Mouse (Mus musculus) olfactory bulb, adult 2 months (tissue): ENCODE measurements around the gene Hspb6. TPM values are rescaled to one million over a fixed set of nuclear protein-coding genes. Genes with fewer than 3 reads are reported as not detected.

ENCODE experiments used
- H3K27ac ChIP-seq: fragments of 200-500 bp; 2 replicates; pipeline ENCODE4 v1.5.1; 2012; ENCODE audit warnings: low read depth, low read length; ENCODE audit not compliant: insufficient read depth
- H3K4me1 ChIP-seq: fragments of 200-500 bp; 2 replicates; pipeline ENCODE4 v1.6.1; 2012; ENCODE audit warnings: low read length; ENCODE audit not compliant: control insufficient read depth, insufficient read depth
- H3K4me3 ChIP-seq: fragments of 200-500 bp; 2 replicates; pipeline ENCODE4 v1.5.1; 2012; ENCODE audit warnings: mild to moderate bottlenecking, low read depth, low read length, moderate library complexity; ENCODE audit not compliant: insufficient read depth
- CTCF ChIP-seq: fragments of 200-500 bp; IDR thresholded peaks from 2 replicates; pipeline ENCODE4 v1.5.1; 2012; ENCODE audit warnings: low read depth, mild to moderate bottlenecking, low read length, moderate library complexity; ENCODE audit not compliant: insufficient read depth
- POLR2A ChIP-seq: fragments of 200-500 bp; IDR thresholded peaks from 2 replicates; pipeline ENCODE4 v1.6.1; 2012; ENCODE audit warnings: mild to moderate bottlenecking, low read depth, low read length, moderate library complexity; ENCODE audit not compliant: insufficient read depth
- WGBS: fragments of 180-500 bp; shearing (Covaris S2); methylation state at CpG from one replicate; pipeline ENCODE4 v1.1.7; 2018; 5-methylcytosine and 5-hydroxymethylcytosine counted together
- polyA plus RNA-seq: library from polyadenylated mRNA; stranded (reverse); fragments of >200 nt; gene quantifications from 2 replicates; pipeline ENCODE4 v1.2.4, GENCODE M21; 2012; ENCODE audit warnings: low replicate concordance; ENCODE audit not compliant: missing spikeins, insufficient read depth, insufficient read length

Gene Hspb6
- polyA plus RNA-seq, 1 experiment = not detected

DNA sequence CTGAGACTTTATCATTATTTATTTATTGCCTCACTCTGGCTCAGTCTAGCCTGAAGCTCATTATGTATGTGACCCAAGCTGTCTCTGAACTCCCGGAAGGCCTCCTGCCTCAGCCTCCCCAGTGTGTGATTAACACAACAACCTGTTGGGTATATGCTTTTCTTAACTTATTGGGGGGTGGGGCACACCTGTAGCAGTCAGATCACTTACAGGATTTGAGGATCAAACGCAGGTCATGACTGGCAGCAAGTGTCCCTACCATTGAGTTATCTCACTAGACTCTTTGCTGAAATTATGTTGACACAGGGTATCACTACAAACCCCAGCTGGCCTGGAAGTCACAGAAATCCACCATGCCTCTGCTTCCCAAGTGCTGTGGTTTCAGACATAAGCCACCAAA is 8.3 kb downstream of the Hspb6 start:
- no peak overlapping the region for H3K4me3 ChIP-seq
- peaks cover 21% of the 10 kb centered on the region for H3K4me1 ChIP-seq
- WGBS = 65% methylated on average over 2 of the region's 2 CpGs
- TF ChIP-seq CTCF = no peak
- TF ChIP-seq POLR2A = no peak
- H3K27ac ChIP-seq = no peak overlapping the region

DNA sequence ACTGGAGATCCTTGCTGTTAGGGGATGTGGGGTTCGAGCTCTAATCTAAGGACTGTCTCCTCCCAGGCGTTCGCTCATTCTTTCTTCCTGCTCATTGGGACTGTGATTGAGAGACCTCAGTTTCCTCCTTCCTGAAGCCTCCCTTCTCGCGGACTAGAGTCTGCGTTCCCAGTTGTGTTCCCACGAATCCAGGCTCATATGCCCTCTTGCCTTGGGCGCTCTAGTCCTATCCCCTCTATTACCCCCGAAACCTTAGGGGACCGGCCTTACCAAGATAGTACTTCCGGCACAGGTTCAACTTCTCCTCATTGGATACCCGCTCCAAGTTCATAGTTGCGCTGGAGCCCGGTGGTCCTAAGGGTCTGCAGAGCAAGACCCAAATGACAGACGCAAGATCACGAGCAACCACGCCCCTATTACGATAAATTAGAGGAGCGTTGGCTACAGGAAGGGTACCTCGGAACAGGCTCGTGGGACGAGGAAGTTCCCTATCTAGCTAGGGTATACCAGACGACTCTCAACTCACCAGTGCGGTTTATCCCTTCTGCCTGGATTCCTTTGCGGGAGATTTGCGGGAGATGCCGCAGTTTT is 10.6 kb downstream of the Hspb6 start:
- no peak for TF ChIP-seq CTCF
- no peak for TF ChIP-seq POLR2A
- peaks cover 21% of the 10 kb centered on the region for H3K4me1 ChIP-seq
- under 1% methylated on average over 27 of the region's 27 CpGs for WGBS

DNA sequence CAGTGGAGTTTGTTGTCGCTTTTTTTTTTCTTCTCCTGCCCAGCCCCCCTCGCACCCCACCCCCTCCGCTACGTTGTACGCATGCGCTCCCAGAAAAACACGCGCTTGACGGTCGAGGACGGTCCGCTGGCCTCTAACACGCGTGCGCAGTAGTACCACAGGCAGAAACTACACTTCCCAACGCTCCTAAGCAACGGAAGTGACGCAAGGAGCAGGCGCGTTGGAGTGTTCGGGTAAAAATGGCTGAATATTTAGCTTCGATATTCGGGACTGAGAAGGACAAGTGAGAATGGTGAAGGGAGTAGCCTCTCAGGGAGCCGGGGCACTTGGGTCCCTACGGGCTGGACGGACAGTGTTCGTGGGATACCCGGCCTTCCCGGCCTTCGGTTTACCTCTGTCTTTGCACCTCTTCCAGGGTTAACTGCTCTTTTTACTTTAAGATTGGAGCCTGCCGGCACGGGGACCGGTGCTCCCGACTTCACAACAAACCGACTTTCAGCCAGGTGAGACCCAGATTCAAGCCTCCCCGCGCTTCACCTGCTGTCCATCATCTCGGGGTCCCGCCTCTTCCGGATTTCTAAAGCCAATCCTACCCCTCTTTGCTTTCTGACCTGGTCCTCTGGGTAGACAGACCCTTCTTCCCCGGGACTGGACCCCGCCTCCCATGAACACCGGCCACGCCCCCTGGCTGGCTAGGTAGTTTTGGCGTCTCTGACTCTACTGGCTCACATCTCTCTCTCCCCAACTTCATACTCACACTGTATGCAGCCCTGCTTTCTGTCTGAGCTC is 11.3 kb downstream of the Hspb6 start, which contains the start of the genes U2af1l4, Gm49396 and Psenen:
Gene U2af1l4, plus strand, starts transcription at position 185 of the 789 bp plus-strand sequence.
Gene Gm49396, plus strand, starts transcription at position 228 of the 789 bp plus-strand sequence.
Gene Psenen, minus strand, starts transcription at position 511 of the 789 bp plus-strand sequence.
- H3K27ac ChIP-seq = peak within 1 kb of the TSS; percentile 84
- under 1% methylated on average over 45 of the region's 45 CpGs for WGBS
- TF ChIP-seq CTCF (no peak), POLR2A (no peak; the same call in 1 of the 2 replicates)
- H3K4me3 ChIP-seq = peak within 1 kb of the TSS; percentile 69
- H3K4me1 ChIP-seq = peaks cover 15% of the 10 kb centered on the region

More for the DNA sequence above, 10.6 kb downstream of the Hspb6 start:
- peak overlapping the region; percentile 65 for H3K4me3 ChIP-seq
- H3K27ac ChIP-seq = peak overlapping the region; percentile 84

DNA sequence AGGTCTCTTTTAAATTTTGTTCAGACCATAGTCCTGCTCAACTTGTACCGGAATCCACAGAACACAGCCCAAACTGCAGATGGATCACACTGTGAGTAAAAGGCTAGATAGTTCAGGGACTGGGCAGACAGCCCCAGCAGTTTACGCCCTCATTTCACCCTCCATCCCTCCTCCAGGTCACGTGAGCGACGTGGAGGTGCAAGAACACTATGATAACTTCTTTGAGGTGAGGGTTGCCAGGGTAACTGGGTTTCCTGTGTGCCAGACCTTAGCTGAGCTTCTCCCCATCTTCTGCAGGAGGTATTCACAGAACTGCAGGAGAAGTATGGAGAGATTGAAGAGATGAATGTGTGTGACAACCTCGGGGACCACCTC is 11.9 kb downstream of the Hspb6 start:
- TF ChIP-seq CTCF (no peak), POLR2A (no peak)
- peaks cover 12% of the 10 kb centered on the region for H3K4me1 ChIP-seq
- H3K27ac ChIP-seq = 0 out of 2 replicates have a peak overlapping the region, but pooled peaks have one; percentile 4
- 18% methylated on average over 6 of the region's 6 CpGs for WGBS
- H3K4me3 ChIP-seq = peak overlapping the region; percentile 69

DNA sequence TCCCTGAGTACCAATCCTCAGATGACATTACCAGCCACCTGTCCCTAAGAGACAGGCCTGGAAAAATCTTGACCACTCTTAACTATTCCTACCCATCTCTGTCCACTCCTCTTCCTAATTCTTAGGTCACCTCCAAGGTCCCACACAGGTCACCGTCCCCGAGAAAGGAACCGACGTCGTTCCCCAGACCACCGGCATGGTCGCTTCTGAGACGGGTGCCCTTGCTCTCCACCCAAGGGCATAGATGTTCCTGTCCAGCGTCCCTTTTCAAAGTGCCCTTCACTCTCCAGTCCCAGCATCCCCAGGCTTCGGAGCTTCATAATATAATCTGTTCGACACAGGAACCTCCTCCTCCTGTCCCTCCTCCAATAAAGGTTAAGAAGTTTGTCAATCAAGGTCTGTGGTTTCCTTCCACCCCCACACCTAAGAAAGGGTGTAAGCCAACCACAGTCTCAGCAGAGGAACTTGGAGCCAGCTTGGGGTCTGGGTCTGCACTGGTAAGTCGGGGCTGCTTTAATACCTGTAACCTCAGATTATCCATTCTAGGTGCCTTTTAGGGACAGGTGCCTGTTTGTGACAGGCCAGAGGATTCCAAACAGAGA is 13.1 kb downstream of the Hspb6 start, which contains the start of gene Igflr1:
Gene Igflr1, plus strand, starts transcription at position 458 of the 602 bp plus-strand sequence.
- no peak for TF ChIP-seq POLR2A
- no peak for TF ChIP-seq CTCF
- H3K27ac ChIP-seq = no peak within 1 kb of the TSS
- 92% methylated on average over 12 of the region's 12 CpGs for WGBS
- H3K4me3 ChIP-seq = no peak within 1 kb of the TSS
- peaks cover 10% of the 10 kb centered on the region for H3K4me1 ChIP-seq

DNA sequence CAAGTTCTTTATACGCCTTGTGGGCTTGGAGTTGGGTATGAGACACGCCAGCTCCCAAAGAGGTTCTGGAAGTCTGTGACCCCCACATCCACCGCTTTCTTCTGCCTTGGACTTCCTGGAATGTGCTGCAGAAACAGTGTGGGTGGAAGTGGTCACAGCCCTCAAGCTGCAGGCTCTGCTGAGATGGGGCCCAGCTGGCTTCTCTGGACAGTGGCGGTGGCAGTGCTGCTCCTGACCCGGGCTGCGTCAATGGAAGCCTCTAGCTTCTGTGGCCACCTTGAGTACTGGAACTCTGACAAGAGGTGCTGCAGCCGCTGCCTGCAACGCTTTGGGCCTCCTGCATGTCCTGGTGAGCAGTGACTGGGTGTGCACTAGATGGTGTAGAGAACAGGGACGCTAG is 14.1 kb downstream of the Hspb6 start:
- Histone ChIP-seq H3K4me3 (no peak overlapping the region), H3K4me1 (peaks cover 10% of the 10 kb centered on the region), H3K27ac (no peak overlapping the region)
- TF ChIP-seq POLR2A (no peak), CTCF (no peak)
- WGBS = 83% methylated on average over 9 of the region's 9 CpGs

DNA sequence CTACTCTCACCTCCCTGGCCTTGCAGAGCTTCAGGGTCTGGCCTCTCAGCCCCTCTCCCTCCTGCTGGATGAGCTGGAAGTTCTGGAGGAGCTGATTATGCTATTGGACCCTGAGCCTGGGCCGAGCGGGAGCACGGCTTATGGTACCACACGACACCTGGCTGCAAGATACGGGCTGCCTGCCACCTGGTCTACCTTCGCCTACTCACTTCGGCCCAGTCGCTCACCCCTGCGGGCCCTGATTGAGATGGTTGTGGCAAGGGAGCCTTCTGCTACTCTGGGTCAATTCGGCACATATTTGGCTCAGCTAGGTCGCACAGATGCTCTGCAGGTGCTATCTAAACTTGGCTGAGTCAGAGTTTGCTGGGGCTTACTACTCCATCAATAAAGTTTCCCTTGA is 15.6 kb downstream of the Hspb6 start:
- TF ChIP-seq POLR2A (no peak), CTCF (no peak)
- Histone ChIP-seq H3K4me1 (peaks cover 7% of the 10 kb centered on the region), H3K4me3 (no peak overlapping the region), H3K27ac (no peak overlapping the region)
- 90% methylated on average over 11 of the region's 11 CpGs for WGBS

DNA sequence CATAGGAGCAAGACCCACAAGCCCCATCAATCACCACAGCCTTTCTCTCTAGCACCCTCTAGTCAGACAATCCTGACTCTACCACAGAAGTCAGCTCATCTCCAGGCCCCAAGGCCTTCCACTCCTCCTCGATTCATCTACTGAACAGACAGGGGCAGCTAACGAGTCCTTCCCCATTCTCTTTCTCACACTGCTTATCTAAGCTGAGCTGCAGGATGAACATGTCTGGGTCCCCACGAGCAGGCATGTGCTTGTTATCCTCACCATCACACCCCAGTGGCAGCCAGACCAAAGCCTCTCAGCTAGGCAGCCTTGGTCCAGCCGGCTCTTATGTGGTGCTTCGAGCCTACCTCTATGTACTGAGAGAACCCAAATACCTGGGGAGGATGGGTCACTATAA is 20.4 kb downstream of the Hspb6 start:
- H3K27ac ChIP-seq = no peak overlapping the region
- no peaks in the 10 kb centered on the region; the same call in 1 of the 2 replicates for H3K4me1 ChIP-seq
- H3K4me3 ChIP-seq = no peak overlapping the region
- TF ChIP-seq CTCF (no peak), POLR2A (no peak)
- WGBS = 84% methylated on average over 5 of the region's 5 CpGs
